ENCODE assay signal across 8 mouse cellular contexts in the genomic region with DNA sequence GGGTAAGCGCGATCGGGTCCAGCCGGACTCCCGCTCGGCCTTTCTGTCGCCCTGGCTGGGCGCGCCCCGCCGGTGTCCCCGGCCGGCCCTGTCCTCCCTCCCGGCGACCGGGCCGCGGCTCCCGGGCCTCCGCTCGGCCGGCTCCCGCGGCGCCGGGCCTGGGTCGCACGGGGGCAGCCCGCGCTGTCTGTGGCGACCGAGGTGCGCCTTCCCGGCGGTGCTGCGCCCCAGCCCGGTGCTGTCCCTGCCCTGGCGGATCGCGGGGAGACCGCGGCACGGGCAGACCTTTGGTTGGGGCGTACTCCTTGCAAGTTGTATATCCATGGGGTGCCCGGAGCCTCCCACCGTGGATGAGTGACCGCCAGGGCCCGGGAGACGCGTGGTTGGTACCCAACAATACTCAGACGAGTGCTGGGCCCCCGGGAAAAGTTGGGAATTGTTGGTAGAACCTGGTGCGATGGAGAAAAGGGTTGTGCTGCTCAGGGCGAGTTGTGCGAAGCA. TPM values are rescaled to one million over a fixed set of nuclear protein-coding genes. Genes with fewer than 3 reads are reported as not detected.
DNase-seq lines count a peak whose midpoint lies in the region; ATAC-seq and TF ChIP-seq lines count a peak whose summit lies in the region.

No protein-coding gene starts in this region.

- peak; percentile 74 for ATAC-seq in hindbrain, embryonic 14.5 days (ENCODE audit: low FRiP score)
- peak; percentile 56 for ATAC-seq in liver, embryonic 12.5 days

- peak overlapping the region; percentile 97 for H3K9ac ChIP-seq in hindbrain, embryonic 14.5 days
- peak overlapping the region; percentile 92 for H3K9ac ChIP-seq in liver, embryonic 12.5 days

- WGBS in cerebellum, adult 2 months: 2% methylated on average over 54 of the region's 55 CpGs
- under 1% methylated on average over 51 of the region's 55 CpGs for WGBS in hindbrain, embryonic 14.5 days
- under 1% methylated on average over 51 of the region's 55 CpGs for WGBS in liver, embryonic 12.5 days (ENCODE audit: insufficient replicate concordance)
- WGBS in olfactory bulb, adult 2 months: under 1% methylated on average over 51 of the region's 55 CpGs

- no peaks in the 10 kb centered on the region for H3K9me3 ChIP-seq in hindbrain, embryonic 14.5 days (ENCODE audit: control insufficient read depth, low read length)
- 0 out of 2 replicates have a peak, but pooled peaks cover 2% of the 10 kb centered on the region for H3K9me3 ChIP-seq in liver, embryonic 12.5 days (replicated peaks)

- peak overlapping the region; percentile 56; the same call in 1 of the 2 replicates for H3K27ac ChIP-seq in cerebellum, adult 2 months (ENCODE audit: insufficient read depth, low read length)
- H3K27ac ChIP-seq in hindbrain, embryonic 14.5 days: peak overlapping the region; percentile 73
- peak overlapping the region; percentile 82 for H3K27ac ChIP-seq in liver, embryonic 12.5 days
- no peak overlapping the region for H3K27ac ChIP-seq in olfactory bulb, adult 2 months (ENCODE audit: insufficient read depth, low read depth, low read length)

- no peaks in the 10 kb centered on the region; the same call in 1 of the 2 replicates for H3K4me1 ChIP-seq in cerebellum, adult 2 months (ENCODE audit: control insufficient read depth, insufficient read depth, low read length)
- peaks cover 12% of the 10 kb centered on the region for H3K4me1 ChIP-seq in hindbrain, embryonic 14.5 days (replicated peaks; ENCODE audit: control insufficient read depth, insufficient read depth, low read length)
- peaks cover 61% of the 10 kb centered on the region for H3K4me1 ChIP-seq in liver, embryonic 12.5 days
- peaks cover 7% of the 10 kb centered on the region for H3K4me1 ChIP-seq in olfactory bulb, adult 2 months (ENCODE audit: control insufficient read depth, insufficient read depth, low read length)

- H3K36me3 ChIP-seq in C2C12 (ENCODE audit: control insufficient read depth, insufficient read depth): peaks cover 35% of the 10 kb centered on the region
- peaks cover 35% of the 10 kb centered on the region for H3K36me3 ChIP-seq in hindbrain, embryonic 14.5 days (replicated peaks; ENCODE audit: control insufficient read depth, insufficient read depth)
- H3K36me3 ChIP-seq in liver, embryonic 12.5 days: peaks cover 36% of the 10 kb centered on the region

- no peak for TF ChIP-seq POLR2A in cerebellum, adult 2 months (IDR thresholded peaks at IDR 0.05; ENCODE audit: borderline replicate concordance, insufficient read depth, low read length)
- no peak for TF ChIP-seq POLR2A in olfactory bulb, adult 2 months (IDR thresholded peaks at IDR 0.05; ENCODE audit: insufficient read depth, low read depth, low read length)

- H3K4me2 ChIP-seq in hindbrain, embryonic 14.5 days (replicated peaks): peak overlapping the region; percentile 69
- H3K4me2 ChIP-seq in liver, embryonic 12.5 days: peak overlapping the region; percentile 86

- DNase-seq in cerebellum, adult 2 months: no peak
- DNase-seq in cerebellum, postnatal 36 days: no peak
- peak; percentile 48 for DNase-seq in embryo, embryonic 10.5 days (ENCODE audit: low spot score)
- no peak for DNase-seq in hindbrain, embryonic 14.5 days (ENCODE audit: low spot score)
- DNase-seq in layer of hippocampus, adult 9-10 months (ENCODE audit: low spot score): no peak

- no peaks in the 10 kb centered on the region for H3K27me3 ChIP-seq in cerebellum, adult 2 months (ENCODE audit: control insufficient read depth, insufficient read depth, low read length)
- peaks cover 5% of the 10 kb centered on the region for H3K27me3 ChIP-seq in C2C12 (ENCODE audit: control insufficient read depth, insufficient read depth, insufficient read length)
- H3K27me3 ChIP-seq in hindbrain, embryonic 14.5 days (ENCODE audit: control insufficient read depth, insufficient read depth, low read length): no peaks in the 10 kb centered on the region
- H3K27me3 ChIP-seq in liver, embryonic 12.5 days (replicated peaks): no peaks in the 10 kb centered on the region

- peaks cover 34% of the 10 kb centered on the region for H3K79me3 ChIP-seq in C2C12 (ENCODE audit: low read depth)

- H3ac ChIP-seq in C2C12 (ENCODE audit: control insufficient read depth, insufficient read length, low read depth): peak overlapping the region; percentile 98

- H3K79me2 ChIP-seq in C2C12 (ENCODE audit: control insufficient read depth, insufficient read depth): peaks cover 38% of the 10 kb centered on the region

- no peak for TF ChIP-seq CTCF in cerebellum, adult 2 months (IDR thresholded peaks at IDR 0.05; ENCODE audit: borderline replicate concordance, insufficient read depth, low read depth, low read length)
- TF ChIP-seq CTCF in C2C12 (IDR thresholded peaks at IDR 0.05; ENCODE audit: control insufficient read depth, insufficient read depth, insufficient read length): no peak
- peak; percentile 25; the same call in 1 of the 2 replicates for TF ChIP-seq CTCF in olfactory bulb, adult 2 months (IDR thresholded peaks at IDR 0.05; ENCODE audit: insufficient read depth, low read depth, low read length)

- peak overlapping the region; percentile 79 for H3K4me3 ChIP-seq in cerebellum, adult 2 months (replicated peaks; ENCODE audit: insufficient read depth, low read depth, low read length)
- peak overlapping the region; percentile 89 for H3K4me3 ChIP-seq in C2C12 (ENCODE audit: insufficient read depth, poor library complexity, severe bottlenecking)
- H3K4me3 ChIP-seq in hindbrain, embryonic 14.5 days (replicated peaks; ENCODE audit: low read length): peak overlapping the region; percentile 89
- H3K4me3 ChIP-seq in liver, embryonic 12.5 days: peak overlapping the region; percentile 88
- peak overlapping the region; percentile 94 for H3K4me3 ChIP-seq in olfactory bulb, adult 2 months (ENCODE audit: insufficient read depth, low read depth, low read length)

TF ChIP-seq in C2C12, 6 proteins besides CTCF, POLR2A, EP300 and RAD21:
- TF ChIP-seq FOSL1 (IDR thresholded peaks at IDR 0.05; ENCODE audit: insufficient read depth, low read length, poor library complexity, severe bottlenecking) (no peak), MAX (IDR thresholded peaks at IDR 0.05) (no peak), MYOD1 (IDR thresholded peaks at IDR 0.05; ENCODE audit: control insufficient read depth, insufficient read length, low read depth) (no peak), MYOG (IDR thresholded peaks at IDR 0.05; ENCODE audit: control insufficient read depth, extremely low read depth, insufficient read length) (no peak), CEBPB (IDR thresholded peaks at IDR 0.05; ENCODE audit: low read depth) (no peak), USF1 (IDR thresholded peaks at IDR 0.05; ENCODE audit: low read depth) (no peak)

RNA-seq across cellular contexts. Expression of a gene that starts 0.4 kb away (rescaled TPM):
- 5.7 and 6.6 TPM in 2 replicates for polyA plus RNA-seq in cerebellum, adult 2 months (2012; rRNA removed)
- 3.5 TPM for polyA plus RNA-seq in C2C12 (2012; fragmentation: generic; extraction: Trizol)
- polyA plus RNA-seq in hindbrain, embryonic 14.5 days (2014; fragmentation: Nextera tagmentation; extraction: Ambion mirVana): 4.3 and 4.7 TPM in 2 replicates
- 1.3 and 1.4 TPM in 2 replicates for polyA plus RNA-seq in liver, embryonic 12.5 days (2016; fragmentation: Nextera tagmentation; extraction: Ambion mirVana)
- polyA plus RNA-seq in olfactory bulb, adult 2 months (2012; ENCODE audit: insufficient read depth, insufficient read length, low replicate concordance, missing spikeins): not detected in 2 replicates

RNA-seq across cellular contexts. Expression of a gene that starts 11.8 kb away (rescaled TPM):
- 1.4 and 1.5 TPM in 2 replicates for polyA plus RNA-seq in cerebellum, adult 2 months (2012; rRNA removed)
- 0.09 TPM for polyA plus RNA-seq in C2C12 (2012; fragmentation: generic; extraction: Trizol)
- 0.70 and 0.87 TPM in 2 replicates for polyA plus RNA-seq in hindbrain, embryonic 14.5 days (2014; fragmentation: Nextera tagmentation; extraction: Ambion mirVana)
- polyA plus RNA-seq in liver, embryonic 12.5 days (2016; fragmentation: Nextera tagmentation; extraction: Ambion mirVana): 10.3 and 11.2 TPM in 2 replicates
- not detected in 2 replicates for polyA plus RNA-seq in olfactory bulb, adult 2 months (2012; ENCODE audit: insufficient read depth, insufficient read length, low replicate concordance, missing spikeins)

RNA-seq across cellular contexts. Expression of a gene that starts 15.4 kb away (rescaled TPM):
- 1.4 and 1.5 TPM in 2 replicates for polyA plus RNA-seq in cerebellum, adult 2 months (2012; rRNA removed)
- not detected for polyA plus RNA-seq in C2C12 (2012; fragmentation: generic; extraction: Trizol)
- polyA plus RNA-seq in hindbrain, embryonic 14.5 days (2014; fragmentation: Nextera tagmentation; extraction: Ambion mirVana): 0.41 and 0.44 TPM in 2 replicates
- polyA plus RNA-seq in liver, embryonic 12.5 days (2016; fragmentation: Nextera tagmentation; extraction: Ambion mirVana): 8.6 and 14.1 TPM in 2 replicates
- polyA plus RNA-seq in olfactory bulb, adult 2 months (2012; ENCODE audit: insufficient read depth, insufficient read length, low replicate concordance, missing spikeins): not detected in 2 replicates

RNA-seq across cellular contexts. Expression of a gene that starts 19.8 kb away (rescaled TPM):
- polyA plus RNA-seq in cerebellum, adult 2 months (2012; rRNA removed): 0.15 and 0.16 TPM in 2 replicates
- 0.01 TPM for polyA plus RNA-seq in C2C12 (2012; fragmentation: generic; extraction: Trizol)
- 0.05 TPM in 1 of 2 replicates, not detected in the other for polyA plus RNA-seq in hindbrain, embryonic 14.5 days (2014; fragmentation: Nextera tagmentation; extraction: Ambion mirVana)
- polyA plus RNA-seq in liver, embryonic 12.5 days (2016; fragmentation: Nextera tagmentation; extraction: Ambion mirVana): 0.22 and 0.30 TPM in 2 replicates
- polyA plus RNA-seq in olfactory bulb, adult 2 months (2012; ENCODE audit: insufficient read depth, insufficient read length, low replicate concordance, missing spikeins): not detected in 2 replicates

RNA-seq across cellular contexts. Expression of a gene that starts 19.9 kb away (rescaled TPM):
- polyA plus RNA-seq in cerebellum, adult 2 months (2012; rRNA removed): 0.05 and 0.92 TPM in 2 replicates
- polyA plus RNA-seq in C2C12 (2012; fragmentation: generic; extraction: Trizol): not detected
- not detected in 2 replicates for polyA plus RNA-seq in hindbrain, embryonic 14.5 days (2014; fragmentation: Nextera tagmentation; extraction: Ambion mirVana)
- 0.11 and 0.18 TPM in 2 replicates for polyA plus RNA-seq in liver, embryonic 12.5 days (2016; fragmentation: Nextera tagmentation; extraction: Ambion mirVana)
- not detected in 2 replicates for polyA plus RNA-seq in olfactory bulb, adult 2 months (2012; ENCODE audit: insufficient read depth, insufficient read length, low replicate concordance, missing spikeins)
